Mouse (Mus musculus) neural tube, embryonic 12.5 days (tissue): ENCODE results near the gene Exph5. TPM values are rescaled to one million over a fixed set of nuclear protein-coding genes. Genes with fewer than 3 reads are reported as not detected.

Experiments
- ATAC-seq: fragments of 200-750 bp; cut with Nextera tagmentation; 2 replicates; pipeline ENCODE4 v1.8.0; 2017; ENCODE audit warnings: low read depth, mild to moderate bottlenecking, moderate TSS enrichment, moderate library complexity; ENCODE audit not compliant: low FRiP score
- H3K27ac ChIP-seq: fragments of 300-500 bp; sonication (generic); 2 replicates; pipeline ENCODE4 v1.5.1; 2016
- H3K27me3 ChIP-seq: fragments of 300-500 bp; sonication (generic); replicated peaks from 2 replicates; pipeline ENCODE4 v1.6.1; 2016; ENCODE audit warnings: mild to moderate bottlenecking
- H3K36me3 ChIP-seq: fragments of 300-500 bp; sonication (generic); 2 replicates; pipeline ENCODE4 v1.6.1; 2016; ENCODE audit warnings: mild to moderate bottlenecking
- H3K4me1 ChIP-seq: fragments of 300-500 bp; sonication (generic); 2 replicates; pipeline ENCODE4 v1.6.1; 2016
- H3K4me2 ChIP-seq: fragments of 300-500 bp; sonication (generic); replicated peaks from 2 replicates; pipeline ENCODE4 v1.6.1; 2016; ENCODE audit warnings: mild to moderate bottlenecking
- H3K4me3 ChIP-seq: fragments of 300-500 bp; sonication (generic); 2 replicates; pipeline ENCODE4 v1.5.1; 2016
- H3K9ac ChIP-seq: fragments of 300-500 bp; sonication (generic); 2 replicates; pipeline ENCODE4 v1.6.1; 2016; ENCODE audit warnings: mild to moderate bottlenecking
- H3K9me3 ChIP-seq: fragments of 300-500 bp; sonication (generic); 2 replicates; pipeline ENCODE4 v1.6.1; 2016; ENCODE audit warnings: mild to moderate bottlenecking
- WGBS: fragments of 180-500 bp; shearing (Covaris S2); methylation state at CpG from one replicate; pipeline ENCODE4 v1.1.7; 2016; 5-methylcytosine and 5-hydroxymethylcytosine counted together
- polyA plus RNA-seq: library from polyadenylated mRNA; unstranded; fragments of >200 nt; fragmentation: Nextera tagmentation; extraction: Ambion mirVana; gene quantifications from 2 replicates; pipeline ENCODE4 v1.2.1, GENCODE M21; 2016

The Exph5 gene
- polyA plus RNA-seq, 1 experiment from 2014 or later: 0.38 TPM

GRCm38 (mm10) chr9:53344646-53345432 is 43.4 kb downstream of the Exph5 start:
- no peak for ATAC-seq
- Histone ChIP-seq H3K4me2 (no peak overlapping the region), H3K36me3 (no peaks in the 10 kb centered on the region), H3K27ac (no peak overlapping the region), H3K4me1 (peaks cover 6% of the 10 kb centered on the region; the same call in 1 of the 2 replicates), H3K9me3 (no peaks in the 10 kb centered on the region), H3K27me3 (no peaks in the 10 kb centered on the region; the same call in 1 of the 2 replicates), H3K9ac (no peak overlapping the region), H3K4me3 (no peak overlapping the region)
- WGBS: 87% methylated on average over 9 of the region's 9 CpGs

- Histone ChIP-seq H3K27me3 (no peaks in the 10 kb centered on the region; the same call in 1 of the 2 replicates), H3K36me3 (no peaks in the 10 kb centered on the region), H3K27ac (no peak overlapping the region), H3K4me3 (no peak overlapping the region), H3K4me2 (no peak overlapping the region), H3K9me3 (no peaks in the 10 kb centered on the region), H3K4me1 (peaks cover 5% of the 10 kb centered on the region; the same call in 1 of the 2 replicates), H3K9ac (no peak overlapping the region)
- no peak for ATAC-seq
- 16% methylated on average over 3 of the region's 3 CpGs for WGBS
These were observed 44.3 kb downstream of the Exph5 start for GRCm38 (mm10) chr9:53345728-53346127.

GRCm38 (mm10) chr9:53346402-53346801 is 44.9 kb downstream of the Exph5 start:
- WGBS: 63% methylated on average over 6 of the region's 6 CpGs
- H3K4me3 ChIP-seq: no peak overlapping the region
- no peak for ATAC-seq

DNA sequence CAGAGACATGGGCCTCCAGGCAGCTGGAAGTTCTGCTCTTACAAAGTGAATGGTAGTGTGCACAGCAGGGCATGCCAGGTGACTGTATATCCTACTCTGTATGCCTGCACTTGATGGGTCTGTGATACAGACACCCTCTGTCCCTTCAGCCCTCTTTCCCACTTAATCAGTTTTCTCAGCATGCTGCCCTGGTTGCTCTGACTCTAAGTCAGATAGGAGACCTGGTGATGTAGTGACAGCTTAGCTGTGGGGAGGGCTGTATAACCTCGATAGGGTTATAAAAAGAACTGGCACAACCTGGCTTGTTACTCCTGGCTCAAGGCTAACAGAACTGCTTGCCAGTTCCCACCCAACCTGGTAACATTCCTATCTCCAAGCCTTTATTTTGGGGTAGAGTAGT is 47.7 kb downstream of the Exph5 start:
- no peak for ATAC-seq

More at GRCm38 (mm10) chr9:53346402-53346801, 44.9 kb downstream of the Exph5 start:
- Histone ChIP-seq H3K9me3 (no peaks in the 10 kb centered on the region), H3K27me3 (no peaks in the 10 kb centered on the region), H3K27ac (no peak overlapping the region), H3K4me2 (no peak overlapping the region), H3K36me3 (no peaks in the 10 kb centered on the region), H3K4me1 (no peaks in the 10 kb centered on the region), H3K9ac (no peak overlapping the region)

DNA sequence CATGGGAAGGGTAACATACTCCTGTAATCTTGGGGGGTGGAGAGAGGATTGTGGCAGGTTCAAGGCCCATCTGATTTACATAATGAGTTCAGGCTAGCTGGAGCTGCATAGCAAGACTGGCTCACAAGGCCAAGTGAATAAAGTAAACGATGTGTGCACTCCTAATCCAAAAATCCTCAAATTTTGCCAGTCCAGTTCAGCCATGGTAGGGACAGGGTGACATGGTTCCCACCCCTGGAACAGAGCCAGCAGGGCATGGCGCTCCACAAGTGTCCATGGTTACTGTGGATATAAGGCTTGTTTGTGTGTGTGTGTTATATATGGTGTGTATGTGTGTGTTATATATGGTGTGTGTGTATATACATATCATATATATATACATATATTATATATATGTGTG is 48.9 kb downstream of the Exph5 start:
- H3K4me2 ChIP-seq: no peak overlapping the region
- H3K4me3 ChIP-seq: no peak overlapping the region
- no peaks in the 10 kb centered on the region for H3K9me3 ChIP-seq
- H3K4me1 ChIP-seq: no peaks in the 10 kb centered on the region
- H3K27ac ChIP-seq: no peak overlapping the region
- ATAC-seq: no peak
- WGBS: 89% methylated on average over 2 of the region's 2 CpGs
- H3K9ac ChIP-seq: no peak overlapping the region
- H3K36me3 ChIP-seq: no peaks in the 10 kb centered on the region
- H3K27me3 ChIP-seq: no peaks in the 10 kb centered on the region

More for the DNA sequence above, 47.7 kb downstream of the Exph5 start:
- Histone ChIP-seq H3K9ac (no peak overlapping the region), H3K27me3 (no peaks in the 10 kb centered on the region), H3K4me3 (no peak overlapping the region), H3K9me3 (no peaks in the 10 kb centered on the region), H3K4me1 (no peaks in the 10 kb centered on the region), H3K27ac (no peak overlapping the region), H3K36me3 (no peaks in the 10 kb centered on the region), H3K4me2 (no peak overlapping the region)
- 74% methylated on average over 1 of the region's 1 CpGs for WGBS

DNA sequence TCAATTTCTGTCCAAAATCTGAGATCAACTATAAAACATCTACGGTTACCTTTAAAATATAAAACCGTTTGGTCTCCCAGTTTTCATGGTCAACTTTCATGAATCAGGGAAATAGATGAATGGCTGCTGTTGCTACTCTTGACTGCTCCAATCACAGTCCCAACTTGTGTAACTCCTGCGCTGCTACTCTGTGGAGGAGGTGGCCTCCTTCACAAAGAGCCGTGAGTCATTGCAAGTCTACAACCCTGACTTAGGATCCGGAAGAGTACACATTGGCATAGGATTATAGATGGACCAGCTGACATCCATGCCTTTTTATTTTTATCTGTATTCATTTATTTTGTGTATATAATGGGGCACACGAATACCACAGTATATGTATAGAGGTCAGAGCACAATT is 50.4 kb downstream of the Exph5 start:
- no peak overlapping the region for H3K4me3 ChIP-seq
- H3K27me3 ChIP-seq: no peaks in the 10 kb centered on the region
- no peak overlapping the region for H3K27ac ChIP-seq
- no peak for ATAC-seq
- no peaks in the 10 kb centered on the region for H3K9me3 ChIP-seq
- H3K36me3 ChIP-seq: no peaks in the 10 kb centered on the region
- no peak overlapping the region for H3K9ac ChIP-seq
- WGBS: 91% methylated on average over 6 of the region's 6 CpGs
- H3K4me2 ChIP-seq: no peak overlapping the region
- no peaks in the 10 kb centered on the region for H3K4me1 ChIP-seq

DNA sequence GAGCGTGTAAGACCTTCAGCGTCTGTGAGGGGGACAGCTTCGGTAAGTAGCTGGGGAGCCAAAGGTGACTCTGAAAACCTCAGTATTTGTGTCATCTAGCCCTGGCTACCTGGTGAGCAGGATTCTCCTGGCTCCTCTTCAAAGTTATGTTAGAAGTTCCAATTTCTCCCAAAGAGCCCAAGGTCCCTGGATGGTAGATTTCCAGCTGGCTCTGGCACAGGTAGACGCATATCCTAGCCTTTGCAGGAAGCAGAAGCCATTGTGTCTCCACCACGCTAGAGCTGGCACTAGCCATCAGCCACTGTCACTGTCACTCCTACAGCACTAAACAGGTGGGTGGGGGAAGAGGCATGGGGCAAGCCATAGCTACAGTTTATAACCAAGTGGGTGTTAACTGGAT is 51.7 kb downstream of the Exph5 start:
- no peaks in the 10 kb centered on the region for H3K4me1 ChIP-seq
- H3K36me3 ChIP-seq: no peaks in the 10 kb centered on the region
- WGBS: 93% methylated on average over 5 of the region's 5 CpGs
- H3K27me3 ChIP-seq: no peaks in the 10 kb centered on the region
- H3K4me3 ChIP-seq: no peak overlapping the region
- no peak overlapping the region for H3K9ac ChIP-seq
- no peak overlapping the region for H3K4me2 ChIP-seq
- H3K27ac ChIP-seq: no peak overlapping the region
- no peak for ATAC-seq
- H3K9me3 ChIP-seq: no peaks in the 10 kb centered on the region

DNA sequence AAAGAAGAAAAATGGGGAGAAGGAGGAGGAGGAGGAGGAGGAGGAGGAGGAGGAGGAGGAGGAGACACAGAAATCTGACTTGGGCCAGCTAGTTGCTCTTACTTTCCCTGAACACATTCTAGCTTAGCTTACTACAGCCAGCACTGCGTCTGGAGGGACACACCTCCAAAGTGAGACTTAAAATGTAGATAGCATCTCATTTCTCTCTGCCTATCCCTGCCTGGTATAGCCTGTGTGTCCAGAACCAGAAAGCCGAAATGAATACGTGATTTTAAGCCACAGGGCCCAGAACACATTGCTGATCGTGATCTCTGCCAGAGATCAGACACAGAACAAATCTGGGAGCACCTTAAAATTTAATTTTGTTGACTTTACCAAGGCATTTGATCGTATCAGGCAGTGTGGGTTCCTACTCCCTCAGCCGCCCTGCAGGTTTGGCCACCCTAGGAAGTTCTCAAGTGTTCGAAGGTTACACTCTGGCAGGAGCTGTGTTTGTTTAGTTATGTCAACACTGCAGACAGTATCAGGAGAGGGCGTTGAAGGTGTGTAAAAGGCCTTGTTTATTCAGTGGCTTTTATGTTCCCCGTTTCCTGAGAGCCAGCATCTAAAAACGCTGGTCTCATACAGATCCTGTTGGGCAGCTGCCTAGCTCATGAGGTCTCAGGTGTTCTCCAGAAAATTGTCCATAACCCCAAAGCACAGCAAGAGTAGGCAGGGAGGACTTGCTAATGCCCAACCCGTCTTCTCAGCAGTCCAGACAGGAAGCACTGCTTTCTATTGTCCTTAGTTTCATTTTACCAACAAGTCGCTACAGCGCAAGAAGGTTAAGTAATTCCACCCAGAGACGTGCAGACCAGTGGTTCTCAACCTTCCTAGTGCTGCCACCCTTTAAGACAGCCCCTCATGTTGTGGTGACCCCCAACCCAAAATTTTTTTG is 55.0 kb downstream of the Exph5 start:
- no peak overlapping the region for H3K4me2 ChIP-seq
- ATAC-seq: no peak
- WGBS: 66% methylated on average over 14 of the region's 14 CpGs
- H3K36me3 ChIP-seq: no peaks in the 10 kb centered on the region
- H3K27me3 ChIP-seq: no peaks in the 10 kb centered on the region
- H3K27ac ChIP-seq: no peak overlapping the region
- no peaks in the 10 kb centered on the region for H3K4me1 ChIP-seq
- no peak overlapping the region for H3K9ac ChIP-seq
- no peaks in the 10 kb centered on the region for H3K9me3 ChIP-seq
- H3K4me3 ChIP-seq: no peak overlapping the region

DNA sequence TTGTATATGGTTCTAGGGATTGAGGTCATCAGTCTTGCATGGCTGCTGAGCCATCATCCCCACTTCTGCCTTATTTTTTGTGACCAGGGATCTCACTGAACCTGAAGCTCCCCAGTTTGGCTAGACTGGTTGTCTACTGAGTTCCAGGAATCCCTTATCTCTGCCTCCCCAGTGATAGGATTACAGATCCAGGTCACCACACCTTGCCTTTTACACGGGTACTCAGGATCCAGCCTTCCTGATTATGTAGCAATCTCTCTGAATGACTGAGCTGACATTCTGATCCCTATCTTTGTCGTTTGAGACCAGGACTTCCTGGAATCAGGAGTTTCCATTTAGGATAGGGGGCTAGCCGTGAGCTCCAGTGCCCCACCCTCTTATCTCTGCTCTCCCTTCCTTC is 69.9 kb downstream of the Exph5 start:
- Histone ChIP-seq H3K9me3 (no peaks in the 10 kb centered on the region), H3K27me3 (no peaks in the 10 kb centered on the region), H3K4me3 (no peak overlapping the region), H3K27ac (no peak overlapping the region), H3K9ac (no peak overlapping the region), H3K36me3 (no peaks in the 10 kb centered on the region), H3K4me2 (no peak overlapping the region), H3K4me1 (no peaks in the 10 kb centered on the region)
- 78% methylated on average over 3 of the region's 3 CpGs for WGBS
- ATAC-seq: no peak

GRCm38 (mm10) chr9:53375907-53376306 is 74.4 kb downstream of the Exph5 start:
- H3K4me2 ChIP-seq: no peak overlapping the region
- ATAC-seq: no peak
- H3K4me3 ChIP-seq: no peak overlapping the region
- no peaks in the 10 kb centered on the region for H3K27me3 ChIP-seq
- H3K9me3 ChIP-seq: no peaks in the 10 kb centered on the region
- no peak overlapping the region for H3K9ac ChIP-seq
- H3K4me1 ChIP-seq: no peaks in the 10 kb centered on the region
- H3K36me3 ChIP-seq: no peaks in the 10 kb centered on the region
- no peak overlapping the region for H3K27ac ChIP-seq
- WGBS: 85% methylated on average over 4 of the region's 4 CpGs

DNA sequence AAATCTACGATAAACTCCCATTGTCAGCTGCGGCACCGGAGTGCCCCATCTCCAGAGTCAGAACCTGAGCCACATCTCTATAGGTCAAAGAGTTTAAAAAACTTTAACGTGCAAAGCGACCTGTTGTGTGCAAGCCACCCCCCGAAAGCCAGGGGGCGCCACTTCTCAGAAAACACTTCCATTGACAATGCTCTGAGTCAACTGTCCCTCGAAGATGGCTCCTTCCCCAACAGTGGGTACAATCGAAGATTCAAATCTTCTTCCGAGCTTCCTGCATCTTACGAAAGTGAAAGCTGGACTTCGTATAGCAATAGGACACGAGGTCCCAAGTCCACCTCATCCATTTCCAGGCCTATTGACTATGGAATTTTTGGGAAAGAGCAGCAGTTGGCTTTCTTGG is 75.3 kb downstream of the Exph5 start:
- ATAC-seq: no peak
- no peaks in the 10 kb centered on the region for H3K4me1 ChIP-seq
- no peak overlapping the region for H3K27ac ChIP-seq
- H3K27me3 ChIP-seq: no peaks in the 10 kb centered on the region
- WGBS: 85% methylated on average over 13 of the region's 13 CpGs
- H3K4me3 ChIP-seq: no peak overlapping the region
- no peaks in the 10 kb centered on the region for H3K36me3 ChIP-seq
- no peaks in the 10 kb centered on the region for H3K9me3 ChIP-seq
- no peak overlapping the region for H3K4me2 ChIP-seq
- H3K9ac ChIP-seq: no peak overlapping the region

DNA sequence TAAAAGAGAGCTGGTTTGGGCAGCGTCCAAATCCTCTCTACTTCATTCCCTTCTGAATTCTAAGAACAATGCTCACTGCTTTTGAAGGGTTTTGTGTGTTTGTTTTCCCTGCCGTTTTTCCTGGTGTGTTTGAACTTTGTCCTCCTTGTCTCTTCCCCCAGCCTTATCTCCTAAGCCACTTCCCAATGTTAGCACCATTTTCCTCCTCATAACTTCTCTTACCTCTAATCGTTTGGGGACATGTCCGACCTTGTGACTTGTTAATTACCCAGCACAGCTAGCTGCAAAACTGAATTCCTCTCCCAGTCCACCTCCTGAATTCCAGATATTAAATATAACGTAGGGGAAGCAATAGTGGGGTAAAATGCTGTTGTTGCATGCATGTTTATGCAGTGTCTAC is 76.1 kb downstream of the Exph5 start:
- no peak overlapping the region for H3K4me3 ChIP-seq
- H3K9ac ChIP-seq: no peak overlapping the region
- H3K36me3 ChIP-seq: no peaks in the 10 kb centered on the region
- no peak for ATAC-seq
- H3K4me2 ChIP-seq: no peak overlapping the region
- no peaks in the 10 kb centered on the region for H3K27me3 ChIP-seq
- H3K4me1 ChIP-seq: no peaks in the 10 kb centered on the region
- 75% methylated on average over 5 of the region's 5 CpGs for WGBS
- no peak overlapping the region for H3K27ac ChIP-seq
- no peaks in the 10 kb centered on the region for H3K9me3 ChIP-seq
